Mouse (Mus musculus): ENCODE data around the gene Adad1.
A peak's percentile ranks its signal among the peaks of the same experiment; 100 is the strongest.

Gene Adad1

DNA sequence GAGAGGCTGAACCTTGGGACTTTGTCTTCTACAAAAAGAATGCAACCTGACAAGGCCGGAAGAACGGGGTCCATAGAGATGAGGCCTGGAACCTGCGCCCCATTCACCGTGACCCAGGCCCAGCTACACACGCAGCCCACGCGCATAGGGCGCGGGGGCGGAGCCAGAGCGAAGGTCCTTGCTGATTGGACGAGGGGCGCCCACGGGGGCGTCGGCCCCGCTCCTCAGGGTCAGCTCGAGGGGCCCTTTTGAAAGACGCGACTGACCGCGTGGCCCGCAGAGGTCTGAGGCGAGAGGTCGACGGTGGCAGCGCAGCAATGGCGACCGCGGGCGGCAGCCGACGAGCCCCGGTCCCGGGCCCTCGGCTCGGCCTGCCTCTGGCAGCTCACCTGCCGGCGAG lies at the start of gene Adad1:
Gene Adad1 (plus strand): TSS at position 122 of the 400 bp plus-strand sequence.
- peak; percentile 2 for DNase-seq

DNA sequence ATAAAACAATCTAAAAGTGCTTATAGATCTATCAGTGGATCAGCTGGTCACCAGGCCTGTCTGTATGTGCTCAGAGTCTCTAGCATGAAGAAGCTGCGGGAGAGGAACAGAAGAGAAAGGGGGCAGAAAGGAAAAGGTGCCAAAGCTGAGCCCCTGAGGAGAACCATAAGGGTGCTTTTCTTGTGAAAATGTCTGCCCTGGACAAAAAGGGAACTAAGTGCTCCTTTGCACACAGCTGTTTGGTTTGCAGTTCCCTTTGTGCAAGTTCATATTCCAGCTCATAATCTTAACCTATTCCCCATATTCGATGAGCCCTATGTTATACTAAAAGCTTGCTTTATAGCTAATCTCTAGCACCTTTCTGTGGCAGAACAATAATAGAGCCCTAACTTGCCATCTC lies 25.3 kb upstream of the Adad1 start:
- DNase-seq, result no peak

- peak; percentile 27 for DNase-seq
Observed at GRCm38 (mm10) chr3:37039811-37040210, 23.5 kb upstream of the Adad1 start.

- DNase-seq, result no peak
Observed at GRCm38 (mm10) chr3:37051491-37051890, 11.8 kb upstream of the Adad1 start.

DNA sequence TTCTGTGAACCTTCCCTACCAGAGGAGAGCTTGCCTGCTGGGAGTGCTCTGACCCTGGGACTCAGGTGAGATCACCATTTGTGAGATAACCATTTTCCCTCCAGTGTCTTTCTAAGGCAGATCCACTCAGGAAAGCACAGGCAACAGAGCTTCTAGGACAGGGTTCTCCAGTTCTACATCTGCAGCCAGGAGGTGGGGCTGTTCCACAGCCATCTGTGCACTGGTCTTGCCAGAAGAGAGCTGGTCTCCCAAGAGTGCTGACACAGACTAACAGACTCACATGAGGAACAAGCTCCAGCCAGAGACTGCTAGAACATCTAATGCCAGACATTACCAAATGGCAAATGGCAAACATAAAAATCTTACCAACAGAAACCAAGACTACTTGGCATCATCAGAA lies 9.9 kb downstream of the Adad1 start:
- peak; percentile 78 for DNase-seq

DNA sequence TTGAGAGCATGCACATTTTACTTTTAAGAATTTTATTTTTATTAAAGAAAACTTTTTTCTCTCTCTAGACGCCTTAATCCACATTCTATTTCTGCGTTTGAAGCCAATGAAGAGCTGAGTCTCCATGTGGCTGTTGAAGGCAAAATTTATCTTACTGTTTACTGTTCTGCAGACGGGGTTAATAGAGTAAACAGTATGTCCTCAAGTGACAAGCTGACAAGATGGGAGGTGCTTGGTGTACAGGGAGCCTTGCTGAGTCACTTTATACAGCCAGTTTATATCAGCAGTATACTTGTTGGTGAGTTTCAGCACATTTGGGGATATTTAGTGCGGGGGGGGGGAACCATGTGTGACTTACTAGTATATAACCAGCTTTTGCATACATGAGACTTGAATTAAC lies 21.5 kb downstream of the Adad1 start:
- DNase-seq, result no peak

DNA sequence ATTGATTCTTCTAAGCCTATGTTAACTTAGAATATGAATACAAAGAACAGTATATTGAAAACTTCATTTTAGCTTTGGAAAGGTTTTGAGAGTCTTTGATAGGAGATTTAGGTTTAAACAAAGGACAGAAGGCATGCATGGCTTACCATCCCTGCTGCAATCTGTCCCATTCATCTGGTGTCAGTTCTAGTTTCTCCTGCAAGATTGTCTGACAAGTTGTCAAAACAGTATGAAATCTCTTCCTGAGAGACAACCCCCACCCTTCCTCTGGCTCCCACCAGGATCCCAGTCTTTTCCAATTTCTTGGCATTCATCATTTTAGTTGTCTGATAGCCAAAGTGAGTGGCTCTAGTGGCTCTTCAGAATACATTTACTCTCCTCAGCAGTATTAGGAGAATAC lies 27.4 kb downstream of the Adad1 start:
- no peak for DNase-seq

DNA sequence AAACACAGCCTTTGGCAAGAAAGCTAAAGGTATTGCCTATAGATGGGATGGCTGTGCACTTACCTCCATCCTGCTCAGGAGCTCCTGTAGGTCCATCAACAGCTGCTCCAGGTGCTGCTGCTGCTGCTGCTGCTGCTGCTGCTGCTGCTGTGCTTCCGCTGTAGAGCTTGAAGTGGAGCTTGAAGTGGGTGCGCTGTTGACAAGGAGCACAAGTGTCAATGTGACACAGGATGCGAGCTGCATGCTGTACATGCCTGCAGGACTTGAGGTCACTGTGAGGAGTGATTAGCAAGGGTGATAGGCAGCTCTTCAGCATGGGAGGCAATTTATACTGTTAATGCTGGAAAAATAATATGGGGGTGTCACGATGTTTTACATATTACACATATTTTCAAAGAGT lies 62.3 kb downstream of the Adad1 start, which contains the start of gene Il2:
Gene Il2 (minus strand): TSS at position 305 of the 400 bp plus-strand sequence.
- DNase-seq, result no peak

GRCm38 (mm10) chr3:37126162-37126561 lies 62.8 kb downstream of the Adad1 start:
- no peak for DNase-seq

- DNase-seq, result no peak
Observed at GRCm38 (mm10) chr3:37128269-37128668, 64.9 kb downstream of the Adad1 start.

DNA sequence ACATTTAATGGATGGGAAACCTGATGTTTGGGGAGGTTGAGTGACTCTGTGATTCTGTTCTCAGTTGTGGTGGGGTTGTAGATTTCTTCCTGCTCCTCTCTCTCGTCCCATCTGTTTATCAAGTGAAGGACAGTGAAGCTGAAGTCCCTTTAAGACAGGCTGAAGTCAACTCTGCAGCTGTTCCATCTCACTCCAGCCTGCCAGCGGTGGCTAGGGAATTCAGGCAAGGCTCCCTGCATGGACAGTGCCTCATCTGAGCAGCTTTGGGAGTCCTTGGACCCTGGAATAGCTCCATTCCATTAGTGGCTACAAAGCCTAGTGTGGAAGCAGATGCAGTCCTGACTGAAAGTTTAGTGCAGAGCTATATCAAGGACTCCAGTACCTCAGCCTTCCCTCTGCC lies 65.7 kb downstream of the Adad1 start:
- DNase-seq, result no peak

DNA sequence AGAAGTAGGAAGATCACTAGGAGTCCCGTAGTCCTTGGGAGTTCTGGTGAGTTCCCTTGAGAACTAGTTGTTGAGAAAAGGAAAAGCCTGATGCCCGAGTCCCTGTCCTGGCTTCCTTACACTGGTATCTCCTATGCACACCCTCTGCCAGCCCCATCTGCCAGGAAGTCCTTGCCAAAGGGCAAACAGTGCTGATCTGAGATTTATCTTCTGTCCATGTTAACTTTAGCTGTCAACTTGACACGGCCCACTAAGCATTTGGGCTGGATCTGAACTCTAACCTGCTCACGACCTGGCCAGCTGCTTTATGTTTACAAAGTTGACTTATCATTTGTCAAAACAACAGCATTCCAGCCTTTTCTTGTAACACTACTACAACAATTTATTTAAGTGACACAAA lies 73.9 kb downstream of the Adad1 start:
- DNase-seq, result no peak

DNA sequence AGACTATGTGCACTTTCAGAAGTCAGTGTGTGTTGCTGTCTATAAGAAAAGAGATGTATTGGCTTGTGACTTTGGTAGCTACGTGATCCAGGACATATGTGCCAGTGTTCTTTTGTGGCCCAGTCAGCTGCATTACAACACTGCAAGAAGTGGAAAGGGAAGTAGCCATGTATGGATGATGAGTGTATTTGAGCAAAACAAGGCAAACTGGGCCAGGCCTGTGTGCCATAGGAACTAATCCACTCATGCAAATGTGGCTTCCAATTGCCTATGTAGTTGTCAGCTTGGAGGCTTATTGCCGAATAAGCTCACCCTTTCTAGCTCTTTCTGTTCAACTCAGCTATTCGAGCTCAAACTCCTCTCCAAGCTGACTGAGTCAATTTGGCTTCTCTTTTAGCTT lies 75.9 kb downstream of the Adad1 start:
- no peak for DNase-seq

GRCm38 (mm10) chr3:37140168-37140906 lies 77.0 kb downstream of the Adad1 start:
- DNase-seq, result no peak

- DNase-seq, result no peak
Observed at GRCm38 (mm10) chr3:37141827-37142226, 78.5 kb downstream of the Adad1 start.

DNA sequence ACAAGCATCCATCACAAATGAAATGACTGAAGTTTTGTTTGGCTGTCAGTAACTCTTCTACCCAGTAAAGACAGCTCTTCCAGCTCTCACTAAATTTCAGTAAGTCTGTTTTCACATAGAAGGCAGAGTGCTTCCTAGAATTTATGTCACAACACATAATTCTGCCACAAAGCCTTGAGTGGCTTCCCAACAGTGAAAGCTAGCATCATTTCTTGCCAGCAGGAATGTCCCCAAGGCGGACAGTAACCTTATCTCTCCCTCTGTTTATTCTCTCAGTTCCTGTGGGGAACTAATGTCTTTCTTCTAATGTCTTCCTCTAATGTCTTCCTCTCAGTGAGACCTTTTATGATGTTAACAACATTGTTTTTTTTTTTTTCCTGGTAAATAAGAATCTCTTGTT lies 81.7 kb downstream of the Adad1 start:
- no peak for DNase-seq

DNA sequence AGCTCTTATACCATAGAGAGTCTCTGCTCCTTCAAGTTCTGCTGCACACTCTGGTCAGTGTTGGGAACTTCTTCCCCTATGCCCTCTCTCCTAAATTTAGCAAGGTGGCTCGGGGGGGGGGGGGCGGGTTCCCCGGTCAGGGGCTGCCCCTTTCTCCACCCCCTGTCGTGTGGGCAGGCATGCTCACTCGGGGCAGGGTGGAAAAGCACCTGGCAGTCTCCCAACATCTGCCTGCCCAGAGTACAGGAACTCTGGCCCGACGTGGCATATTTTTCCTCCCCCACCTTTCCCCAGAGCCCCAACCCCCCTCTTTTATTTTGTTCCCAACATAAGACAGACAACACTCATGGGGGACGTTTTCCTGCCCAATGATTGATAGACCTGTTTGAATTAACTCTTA lies 83.1 kb downstream of the Adad1 start:
- DNase-seq, result peak; percentile 63

DNA sequence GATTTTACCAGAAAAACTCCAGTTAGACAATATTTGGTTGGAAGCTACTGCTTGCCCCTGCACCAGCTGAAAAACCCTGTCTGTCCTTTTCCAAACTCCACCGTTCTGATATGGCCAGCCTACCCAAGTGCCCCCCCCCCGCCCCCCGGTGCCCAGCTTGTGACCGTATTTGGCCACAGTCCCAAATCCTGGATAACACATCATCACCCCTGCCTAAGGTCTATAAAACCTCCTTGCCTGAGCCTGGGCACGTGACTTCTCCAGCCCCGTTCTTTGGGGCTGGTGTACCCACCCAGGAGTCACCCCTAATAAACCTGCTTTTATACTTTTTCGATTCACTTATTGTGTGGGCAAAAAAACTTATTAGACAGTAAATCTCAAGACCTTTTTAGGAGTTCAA lies 83.5 kb downstream of the Adad1 start:
- DNase-seq, result no peak

DNA sequence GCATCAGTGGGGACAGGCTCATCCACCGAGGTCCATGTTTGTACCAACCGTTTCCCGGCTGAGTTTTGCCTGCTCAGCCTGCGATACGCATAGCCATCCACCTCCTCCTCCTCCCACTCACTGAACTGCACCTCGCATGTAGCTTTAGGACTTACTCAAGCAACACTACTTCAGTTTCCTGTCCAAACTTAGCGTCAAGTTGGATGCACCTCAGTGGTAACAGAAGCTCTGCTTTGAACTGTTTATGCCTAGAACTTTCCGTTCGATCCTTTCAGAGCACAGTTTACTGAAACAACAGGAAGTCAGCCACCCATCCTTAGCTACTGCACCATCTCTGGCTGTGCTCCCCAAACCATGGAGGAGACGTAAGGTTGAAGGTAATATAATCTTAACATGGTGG lies 88.9 kb downstream of the Adad1 start:
- no peak for DNase-seq

DNA sequence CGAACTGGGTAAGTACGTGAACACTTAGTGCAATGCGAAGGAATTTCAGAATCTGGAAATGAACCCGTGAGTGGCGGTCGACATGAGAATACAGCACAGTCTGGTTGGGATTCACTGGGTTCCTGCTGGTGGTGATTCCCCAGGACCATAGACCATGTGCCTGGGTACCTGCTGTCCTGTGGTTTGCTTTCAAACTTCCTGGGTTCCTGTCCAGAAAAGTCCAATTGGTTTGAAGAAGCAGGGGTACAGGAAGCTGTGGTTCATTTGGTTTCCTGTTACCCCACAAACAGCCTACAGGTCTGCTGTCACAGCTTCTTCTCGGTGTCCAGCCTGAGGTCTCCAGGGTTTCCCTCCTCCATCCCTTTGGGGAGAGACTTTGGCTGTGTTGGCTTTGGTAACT lies 89.7 kb downstream of the Adad1 start:
- no peak for DNase-seq

DNA sequence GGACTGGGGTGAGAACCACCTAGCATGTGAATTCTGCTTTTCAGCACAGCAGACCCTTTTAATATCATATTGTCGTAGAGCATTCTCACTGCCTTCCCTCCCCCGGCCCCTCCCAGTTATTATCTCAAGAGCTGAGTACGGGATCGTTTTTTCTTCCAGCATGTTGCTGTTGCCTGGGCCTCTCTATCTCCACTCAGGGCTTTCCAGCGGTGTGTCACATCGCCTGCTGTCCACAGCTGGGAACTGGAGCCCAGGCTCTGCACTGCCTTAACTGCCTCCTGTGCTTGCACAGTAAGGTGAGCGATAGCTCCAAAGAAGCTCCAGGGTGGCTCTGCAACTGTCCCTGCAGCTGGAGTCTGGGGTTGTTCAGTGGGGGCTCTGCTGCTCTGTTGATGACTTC lies 91.1 kb downstream of the Adad1 start:
- no peak for DNase-seq

- DNase-seq, result no peak
Observed at GRCm38 (mm10) chr3:37157082-37157481, 93.8 kb downstream of the Adad1 start.

GRCm38 (mm10) chr3:37158246-37158645 lies 94.9 kb downstream of the Adad1 start:
- no peak for DNase-seq

- no peak for DNase-seq
Observed at GRCm38 (mm10) chr3:37161096-37161495, 97.8 kb downstream of the Adad1 start.

- no peak for DNase-seq
Observed at GRCm38 (mm10) chr3:37169283-37169682, 106.0 kb downstream of the Adad1 start.

Measured in kidney, postnatal 14 days (tissue).